Mouse (Mus musculus) left cerebral cortex, postnatal 4 days (tissue): ENCODE data around the gene Rasgef1c. TPM values are rescaled to one million over a fixed set of nuclear protein-coding genes. Genes with fewer than 3 reads are reported as not detected.

Experiments used
- DNase-seq: peaks from one replicate; pipeline ENCODE4 v3.0.0-alpha.2; 2022
- intact Hi-C: fragments of 180-260 bp; cut with DNase I; formaldehyde crosslinking; loops from one replicate; pipeline ENCODE4 v1.15.1; 2025
- total RNA-seq, 2 experiments: library from RNA; stranded (reverse); gene quantifications; 2 replicates each; pipeline ENCODE4 v1.2.3; 2021

Gene Rasgef1c
- total RNA-seq, 2 experiments from 2014 or later, result 17.9 to 21.9 TPM

DNA sequence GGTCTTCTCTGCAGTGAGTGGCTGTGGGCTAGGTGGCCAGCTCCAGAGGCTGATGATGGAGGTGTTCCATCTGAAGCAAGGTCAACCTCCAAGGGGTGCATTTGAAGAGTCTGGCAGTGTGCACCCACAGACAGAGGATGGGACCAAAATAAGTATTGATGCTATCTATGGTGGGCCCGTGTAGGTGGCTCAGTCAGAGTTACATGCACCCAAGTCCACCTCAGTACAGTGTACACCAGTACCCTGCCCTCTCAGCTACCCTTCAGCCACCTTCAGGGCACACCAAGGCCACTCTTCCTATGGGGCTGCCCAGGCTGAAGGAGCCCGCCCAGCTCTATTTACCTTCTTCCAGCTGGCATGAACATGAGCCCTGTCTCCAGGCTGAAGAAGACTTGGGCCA, 68.1 kb downstream of the Rasgef1c start:
- intact Hi-C loops, result loop anchor here (10.0 kb wide), 1 partner anchor 245 kb away; no protein-coding TSS in a partner anchor

DNA sequence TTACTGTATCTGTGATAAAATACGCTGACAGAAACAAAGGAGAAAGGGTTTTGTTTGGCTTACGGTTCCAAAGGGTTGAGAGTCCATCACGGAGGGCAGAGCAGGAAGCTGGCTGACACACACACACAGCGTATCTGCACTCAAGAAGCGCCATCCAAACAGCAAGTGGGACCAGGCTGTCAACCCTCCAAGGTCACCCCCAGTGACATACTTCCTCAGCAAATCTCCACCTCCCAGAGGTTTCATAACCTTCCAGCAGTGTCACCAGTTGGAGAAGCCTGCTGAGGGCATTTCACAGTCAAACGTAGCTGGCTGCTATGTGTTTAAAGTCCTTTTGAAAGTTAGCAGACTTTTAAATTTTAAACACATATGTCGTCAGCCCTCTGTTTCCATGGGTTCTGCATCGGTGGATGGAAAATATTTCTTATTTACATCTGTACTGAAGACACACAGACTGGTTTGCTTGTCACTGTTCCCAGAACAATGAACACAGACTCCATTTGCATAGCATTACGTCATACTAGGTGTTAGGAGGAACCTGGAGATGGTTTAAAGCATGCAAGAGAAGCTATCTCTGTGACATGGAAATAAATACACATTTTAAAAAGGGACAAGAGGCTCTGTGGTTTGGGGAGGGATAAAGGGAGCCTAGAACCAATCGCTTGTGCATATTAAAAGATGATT, 72.2 kb downstream of the Rasgef1c start:
- intact Hi-C loops, result no loop called here
- no peak for DNase-seq

More for the DNA sequence above, 68.1 kb downstream of the Rasgef1c start:
- DNase-seq, result no peak

DNA sequence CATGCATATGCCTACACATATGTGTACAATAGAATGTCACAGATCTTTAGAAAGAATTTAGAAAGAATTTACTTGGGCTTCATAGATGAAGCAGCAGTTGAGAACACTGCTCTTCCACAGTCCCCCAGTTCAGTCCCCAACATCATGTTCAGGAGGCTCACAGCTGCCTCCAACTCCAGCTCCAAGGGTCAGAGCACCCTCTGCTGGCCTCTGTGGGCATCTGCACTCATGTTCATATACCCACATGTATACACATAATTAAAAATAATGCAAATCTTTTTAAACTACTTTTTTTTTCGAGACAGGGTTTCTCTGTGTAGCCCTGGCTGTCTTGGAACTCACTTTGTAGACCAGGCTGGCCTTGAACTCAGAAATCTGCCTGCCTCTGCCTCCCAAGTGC, 73.0 kb downstream of the Rasgef1c start:
- no peak for DNase-seq
- intact Hi-C loops, result no loop called here

DNA sequence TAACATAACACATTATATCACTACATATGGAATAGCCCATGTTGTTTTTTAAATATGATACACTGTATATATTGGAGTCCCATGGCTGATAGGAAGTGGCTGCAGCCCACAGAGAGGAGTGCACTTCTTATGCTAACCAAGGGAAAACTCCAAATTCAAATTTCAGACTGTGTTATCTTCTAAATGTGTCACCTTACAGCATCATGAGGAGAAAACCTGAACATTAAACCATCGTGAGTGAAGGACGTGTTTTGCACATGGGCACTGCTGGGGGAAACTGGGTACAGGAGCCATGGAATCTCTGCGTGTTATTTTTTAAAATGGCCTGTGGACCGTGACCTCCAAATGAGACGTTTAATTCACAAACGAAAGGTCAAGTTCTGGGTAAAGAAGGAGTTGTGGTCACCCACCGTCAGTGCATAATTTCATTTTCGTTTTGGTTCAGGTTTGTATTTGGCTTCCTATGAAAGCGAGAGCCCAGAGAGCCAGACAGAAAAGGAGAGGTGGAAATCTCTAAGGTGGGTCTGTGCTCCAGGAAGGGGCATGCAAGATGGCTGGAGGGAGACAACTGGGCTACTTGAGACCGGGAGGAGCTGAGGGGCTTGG, 76.4 kb downstream of the Rasgef1c start:
- DNase-seq, result no peak
- intact Hi-C loops, result no loop called here

DNA sequence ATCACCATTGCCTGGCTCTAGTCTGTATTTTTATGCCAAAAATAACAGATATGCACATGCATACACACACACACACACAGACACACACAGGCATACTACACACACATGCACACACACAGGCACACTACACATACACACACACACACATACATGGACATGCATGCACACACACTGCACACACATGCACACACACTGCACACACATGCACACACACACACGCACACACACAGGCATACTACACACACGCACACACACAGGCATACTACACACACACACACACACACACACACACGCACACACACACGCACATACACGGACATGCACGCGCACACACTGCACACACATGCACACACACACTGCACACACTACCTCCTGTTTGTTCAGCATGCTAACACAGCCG, 77.3 kb downstream of the Rasgef1c start:
- intact Hi-C loops, result no loop called here
- DNase-seq, result no peak

DNA sequence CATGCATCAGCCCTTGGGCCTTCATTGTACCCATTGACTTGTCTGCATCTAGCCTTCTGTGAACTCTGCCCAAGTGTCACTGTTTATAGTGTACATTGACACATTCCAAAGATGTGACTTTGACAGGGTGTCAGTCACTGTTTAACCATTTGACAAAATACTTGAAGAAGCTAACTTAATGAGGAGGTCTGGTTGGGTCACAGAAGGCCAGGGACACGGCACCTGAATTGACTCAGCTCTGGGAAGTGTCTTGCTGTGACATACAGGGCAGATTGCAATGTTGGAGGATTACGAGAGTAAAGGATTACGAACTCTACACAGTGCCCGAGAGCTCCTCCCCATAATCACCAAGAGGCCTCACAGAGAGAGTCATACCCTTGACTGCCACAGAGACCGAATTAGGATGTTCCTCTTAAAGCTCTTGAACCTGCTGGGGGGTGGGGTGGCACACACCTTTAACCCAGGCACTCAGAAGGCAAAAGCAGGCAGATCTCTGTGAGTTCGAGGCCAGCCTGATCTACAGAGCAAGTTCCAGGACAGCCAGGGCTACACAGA, 79.1 kb downstream of the Rasgef1c start:
- no peak for DNase-seq
- intact Hi-C loops, result no loop called here

- no peak for DNase-seq
- intact Hi-C loops, result no loop called here
These were observed 79.8 kb downstream of the Rasgef1c start for GRCm38 (mm10) chr11:49981321-49981963.

GRCm38 (mm10) chr11:49982094-49982493, 80.5 kb downstream of the Rasgef1c start:
- no peak for DNase-seq
- intact Hi-C loops, result no loop called here

DNA sequence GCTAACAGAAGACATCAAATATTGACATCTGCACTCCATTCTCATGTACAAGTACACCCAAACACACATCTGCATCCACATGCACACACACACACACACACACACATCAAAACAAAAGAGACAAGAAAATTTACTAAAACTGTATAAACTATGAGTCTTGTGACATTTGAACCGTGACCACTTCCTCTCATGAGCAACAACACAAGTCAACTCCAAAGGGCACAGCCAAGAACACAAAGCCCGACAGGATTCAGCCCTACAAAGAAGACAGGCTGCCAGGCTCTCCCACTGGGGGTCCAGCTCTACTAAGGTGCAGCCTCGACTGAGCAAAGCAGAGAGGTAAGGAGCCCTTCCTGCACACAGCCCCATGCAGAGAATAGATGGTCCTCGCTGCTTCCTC, 81.2 kb downstream of the Rasgef1c start:
- no peak for DNase-seq
- intact Hi-C loops, result no loop called here

DNA sequence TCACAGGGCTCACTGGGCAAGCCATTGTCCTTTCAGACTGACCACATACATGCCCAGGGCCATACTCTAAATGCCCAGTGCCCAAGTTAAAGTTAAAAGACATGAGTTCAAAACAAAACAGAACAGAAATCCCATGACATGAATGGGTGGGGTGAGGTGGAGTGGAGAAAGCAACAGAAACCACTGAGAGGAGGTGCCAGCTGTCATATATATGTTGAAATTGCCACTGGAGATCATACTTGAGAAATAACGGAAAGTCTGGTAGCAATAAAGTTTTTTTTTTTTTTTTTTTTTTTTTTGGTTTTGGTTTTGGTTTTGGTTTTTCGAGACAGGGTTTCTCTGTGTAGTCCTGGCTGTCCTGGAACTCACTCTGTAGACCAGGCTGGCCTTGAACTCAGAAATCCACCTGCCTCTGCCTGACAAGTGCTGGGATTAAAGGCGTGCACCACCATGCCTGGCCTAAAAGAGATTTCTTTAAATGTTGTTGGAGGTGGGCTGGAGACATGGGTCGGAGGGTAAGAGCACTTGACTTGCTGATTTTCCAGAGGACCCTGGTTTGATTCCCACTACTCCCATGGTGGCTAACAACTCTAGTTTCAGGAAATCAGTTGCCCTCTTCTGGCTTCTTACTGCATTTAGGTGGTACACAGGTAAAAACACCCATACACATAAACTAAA, 82.4 kb downstream of the Rasgef1c start:
- intact Hi-C loops, result no loop called here
- no peak for DNase-seq

GRCm38 (mm10) chr11:49985009-49985408, 83.4 kb downstream of the Rasgef1c start:
- no peak for DNase-seq
- intact Hi-C loops, result no loop called here

GRCm38 (mm10) chr11:49986277-49987036, 84.8 kb downstream of the Rasgef1c start:
- peak; percentile 77 for DNase-seq
- intact Hi-C loops, result loop anchor here (2.0 kb wide), 1 partner anchor 144 kb away; the partner anchor contains the start of gene Tbc1d9b

- intact Hi-C loops, result no loop called here
- DNase-seq, result no peak
These were observed 92.9 kb downstream of the Rasgef1c start for GRCm38 (mm10) chr11:49994536-49994935.

DNA sequence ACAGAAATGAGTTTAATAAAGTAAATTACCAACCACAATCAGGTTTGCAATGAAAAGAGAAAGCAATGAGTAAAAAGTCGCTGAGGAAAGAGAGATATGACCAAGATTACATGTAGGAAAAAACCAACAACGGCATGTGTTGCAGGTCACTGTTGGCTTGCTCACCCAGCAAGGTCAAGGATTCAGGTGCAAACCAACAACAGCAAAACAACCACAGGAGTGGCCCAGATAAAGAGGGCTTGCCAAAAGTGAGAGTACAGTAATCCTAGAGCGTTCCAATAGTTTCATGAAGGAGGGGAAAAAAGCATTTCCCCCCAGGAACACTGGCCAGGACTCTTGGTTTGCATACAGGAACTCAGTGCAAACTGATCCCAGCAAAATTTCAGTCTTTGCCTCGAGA, 94.8 kb downstream of the Rasgef1c start:
- DNase-seq, result no peak
- intact Hi-C loops, result no loop called here

GRCm38 (mm10) chr11:49997321-49997720, 95.7 kb downstream of the Rasgef1c start:
- DNase-seq, result no peak

DNA sequence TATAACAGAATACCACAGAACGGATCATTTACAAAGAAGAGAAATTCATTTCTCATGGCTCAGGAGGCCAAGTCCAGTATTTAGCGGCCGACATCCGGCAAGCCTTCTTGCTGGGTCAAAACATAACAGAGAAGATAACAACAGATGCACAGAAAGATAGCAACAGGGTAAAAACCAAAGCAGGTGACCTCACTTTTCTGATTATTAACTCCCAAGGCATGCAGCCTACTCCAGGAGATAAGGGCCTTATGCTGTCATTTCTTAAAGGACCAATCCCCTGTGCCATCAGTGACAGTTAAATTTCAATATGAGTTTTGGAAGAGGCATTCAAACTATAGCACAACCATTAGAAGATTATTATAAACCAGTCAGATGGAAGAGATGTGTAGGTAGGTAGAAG, 101.2 kb downstream of the Rasgef1c start:
- intact Hi-C loops, result no loop called here
- no peak for DNase-seq

More at GRCm38 (mm10) chr11:49997321-49997720, 95.7 kb downstream of the Rasgef1c start:
- intact Hi-C loops, result no loop called here

GRCm38 (mm10) chr11:50007776-50008175, 106.1 kb downstream of the Rasgef1c start:
- intact Hi-C loops, result no loop called here
- no peak for DNase-seq

- no peak for DNase-seq
These were observed 106.6 kb downstream of the Rasgef1c start for GRCm38 (mm10) chr11:50008231-50008630.

GRCm38 (mm10) chr11:50013016-50013415, 111.4 kb downstream of the Rasgef1c start:
- intact Hi-C loops, result no loop called here
- no peak for DNase-seq

More at GRCm38 (mm10) chr11:50008231-50008630, 106.6 kb downstream of the Rasgef1c start:
- intact Hi-C loops, result no loop called here

- intact Hi-C loops, result no loop called here
- DNase-seq, result no peak
These were observed 114.9 kb downstream of the Rasgef1c start for GRCm38 (mm10) chr11:50016503-50016902.
